In genomic region chr7:49324575-49324974, GRCm38 (mm10) we compare ENCODE assay signal across 17 mouse cellular contexts.
DNase-seq lines count a peak whose midpoint lies in the region; ATAC-seq and TF ChIP-seq lines count a peak whose summit lies in the region.
"Had no signal": no experiment of that assay in that cellular context is flagged by ENCODE, and none has a peak within 500 bp of the region (broad histone marks: within the 10 kb centered on the region; RNA-seq: fewer than 3 reads in every experiment).

No protein-coding gene starts in this region.

- no peak for DNase-seq in forebrain, postnatal 0 days
- DNase-seq in liver, embryonic 14.5 days (ENCODE audit: low read depth in 3 of 3, low spot score in 3 of 3) = no peak
- DNase-seq in liver (no peak), CH12.LX (ENCODE audit: extremely low read depth) (no peak)
- no peak for DNase-seq in brain, embryonic 14.5 days (ENCODE audit: low read depth)
- DNase-seq in hindbrain, embryonic 11.5 days (ENCODE audit: low spot score) = no peak
- no peak for DNase-seq in layer of hippocampus, adult 9-10 months (ENCODE audit: low spot score)
- DNase-seq: adrenal gland, postnatal 10 days; kidney, postnatal 10 days; layer of hippocampus, postnatal 36 days; lung, postnatal 10 days; spleen, adult 18-20 months had no signal

- H3K4me1 ChIP-seq in forebrain, postnatal 0 days (ENCODE audit: insufficient read depth) = no peaks in the 10 kb centered on the region
- peaks cover 6% of the 10 kb centered on the region; the same call in 1 of the 2 replicates for H3K4me1 ChIP-seq in forebrain, embryonic 15.5 days
- peaks cover 53 to 57% of the 10 kb centered on the region in 2 experiments for H3K4me1 ChIP-seq in liver, embryonic 14.5 days (replicated peaks; ENCODE audit: control insufficient read depth in 2 of 2, insufficient read depth in 2 of 2, low read length in 1 of 2)
- H3K4me1 ChIP-seq in CH12.LX (ENCODE audit: control insufficient read depth in 1 of 2, insufficient read depth in 2 of 2) = no peaks in the 10 kb centered on the region
- peaks cover 2% of the 10 kb centered on the region; the same call in 1 of the 2 replicates for H3K4me1 ChIP-seq in hindbrain, embryonic 11.5 days (replicated peaks; ENCODE audit: control insufficient read depth, insufficient read depth, low read length)

- no peak; the same call in 1 of the 2 replicates for TF ChIP-seq RAD21 in CH12.LX (IDR thresholded peaks at IDR 0.05; ENCODE audit: low read depth, low read length)

- no peak overlapping the region for H3K27ac ChIP-seq in forebrain, postnatal 0 days (ENCODE audit: low read depth, low read length)
- no peak overlapping the region for H3K27ac ChIP-seq in forebrain, embryonic 15.5 days (replicated peaks)
- H3K27ac ChIP-seq in liver, embryonic 14.5 days = no peak overlapping the region
- H3K27ac ChIP-seq in CH12.LX (ENCODE audit: insufficient read depth, low read depth) = no peak overlapping the region
- no peak overlapping the region for H3K27ac ChIP-seq in hindbrain, embryonic 11.5 days (ENCODE audit: low read depth, low read length)
- H3K27ac ChIP-seq: embryonic facial prominence, embryonic 15.5 days; forebrain, embryonic 12.5 days; limb, embryonic 12.5 days; midbrain, embryonic 12.5 days had no signal

- in situ Hi-C loops in CH12.LX (cut with MboI; ENCODE audit: low pct_ligation_motif_present, low pct_unique_long_range_greater_than_20kb, low sequenced_read_pairs) = no loop called here

- H3K9ac ChIP-seq in forebrain, postnatal 0 days = no peak overlapping the region
- H3K9ac ChIP-seq in forebrain, embryonic 15.5 days (replicated peaks) = no peak overlapping the region
- no peak overlapping the region for H3K9ac ChIP-seq in liver, embryonic 14.5 days (replicated peaks)
- H3K9ac ChIP-seq in CH12.LX (ENCODE audit: insufficient read depth, low read depth) = no peak overlapping the region
- no peak overlapping the region for H3K9ac ChIP-seq in hindbrain, embryonic 11.5 days (ENCODE audit: low read depth, low read length)
- H3K9ac ChIP-seq: embryonic facial prominence, embryonic 15.5 days; forebrain, embryonic 12.5 days; limb, embryonic 12.5 days; midbrain, embryonic 12.5 days had no signal

- no peak for TF ChIP-seq POLR2A in CH12.LX (IDR thresholded peaks at IDR 0.05; ENCODE audit: low read depth, low read length)
- no peak for TF ChIP-seq POLR2A in brain, embryonic 14.5 days (IDR thresholded peaks at IDR 0.05; ENCODE audit: borderline replicate concordance, extremely low read depth, insufficient read depth, insufficient read length, poor library complexity, severe bottlenecking)

- H3K79me2 ChIP-seq in CH12.LX (replicated peaks; ENCODE audit: control insufficient read depth, extremely low read depth, insufficient read depth, poor library complexity, severe bottlenecking) = no peaks in the 10 kb centered on the region

- H3K4me2 ChIP-seq in forebrain, postnatal 0 days (ENCODE audit: low read depth) = no peak overlapping the region
- no peak overlapping the region for H3K4me2 ChIP-seq in forebrain, embryonic 15.5 days (replicated peaks)
- no peak overlapping the region for H3K4me2 ChIP-seq in liver, embryonic 14.5 days (ENCODE audit: low read depth)
- no peak overlapping the region for H3K4me2 ChIP-seq in CH12.LX (ENCODE audit: insufficient read depth, low read depth, poor library complexity, severe bottlenecking)
- H3K4me2 ChIP-seq in hindbrain, embryonic 11.5 days (replicated peaks; ENCODE audit: low read depth, low read length) = no peak overlapping the region
- H3K4me2 ChIP-seq: embryonic facial prominence, embryonic 15.5 days; forebrain, embryonic 12.5 days; limb, embryonic 12.5 days; midbrain, embryonic 12.5 days had no signal

- peak; percentile 31; the same call in 1 of the 2 replicates for TF ChIP-seq CTCF in forebrain, postnatal 0 days (IDR thresholded peaks at IDR 0.05; ENCODE audit: low read depth)
- TF ChIP-seq CTCF in liver, embryonic 14.5 days (IDR thresholded peaks at IDR 0.05; ENCODE audit: low read depth) = peak; percentile 53
- peak; percentile 24 to 27; a peak in 1 of 4 replicates for TF ChIP-seq CTCF in CH12.LX (conservative IDR thresholded peaks at IDR 0.05 in 1 of 2, IDR thresholded peaks at IDR 0.05 in 1 of 2; ENCODE audit: low read depth in 2 of 2, low read length in 2 of 2)
- peak; percentile 46; the same call in 1 of the 2 replicates for TF ChIP-seq CTCF in brain, embryonic 14.5 days (IDR thresholded peaks at IDR 0.05; ENCODE audit: borderline replicate concordance, extremely low read depth, insufficient read depth, insufficient read length)

- H3K36me3 ChIP-seq in forebrain, postnatal 0 days (ENCODE audit: insufficient read depth) = no peaks in the 10 kb centered on the region
- no peaks in the 10 kb centered on the region for H3K36me3 ChIP-seq in forebrain, embryonic 15.5 days
- no peaks in the 10 kb centered on the region; the same call in 1 of the 2 replicates for H3K36me3 ChIP-seq in liver, embryonic 14.5 days (replicated peaks; ENCODE audit: control insufficient read depth, insufficient read depth, low read depth)
- no peaks in the 10 kb centered on the region for H3K36me3 ChIP-seq in CH12.LX (replicated peaks in 1 of 2; ENCODE audit: control insufficient read depth in 1 of 2, insufficient read depth in 1 of 2, low read length in 1 of 2)
- no peaks in the 10 kb centered on the region for H3K36me3 ChIP-seq in hindbrain, embryonic 11.5 days (ENCODE audit: control insufficient read depth, insufficient read depth, low read length)
- H3K36me3 ChIP-seq: embryonic facial prominence, embryonic 15.5 days; forebrain, embryonic 12.5 days; limb, embryonic 12.5 days; midbrain, embryonic 12.5 days had no signal

- H3K4me3 ChIP-seq in forebrain, postnatal 0 days (ENCODE audit: low read depth, low read length) = no peak overlapping the region
- no peak overlapping the region for H3K4me3 ChIP-seq in forebrain, embryonic 15.5 days
- no peak overlapping the region for H3K4me3 ChIP-seq in liver, embryonic 14.5 days (ENCODE audit: insufficient read depth in 1 of 2, low read depth in 2 of 2, low read length in 2 of 2)
- no peak overlapping the region for H3K4me3 ChIP-seq in CH12.LX (replicated peaks in 1 of 3; ENCODE audit: low read depth in 2 of 3, low read length in 2 of 3, poor library complexity in 1 of 3)
- no peak overlapping the region for H3K4me3 ChIP-seq in hindbrain, embryonic 11.5 days (ENCODE audit: low read depth, low read length)
- H3K4me3 ChIP-seq: embryonic facial prominence, embryonic 15.5 days; forebrain, embryonic 12.5 days; limb, embryonic 12.5 days; midbrain, embryonic 12.5 days had no signal

- 98% methylated on average over 2 of the region's 2 CpGs for WGBS in forebrain, postnatal 0 days
- WGBS in forebrain, embryonic 15.5 days = 96% methylated on average over 2 of the region's 2 CpGs
- 73% methylated on average over 2 of the region's 2 CpGs for WGBS in liver, embryonic 14.5 days (ENCODE audit: insufficient replicate concordance)
- 90% methylated on average over 2 of the region's 2 CpGs for WGBS in hindbrain, embryonic 11.5 days

- H3K9me3 ChIP-seq in forebrain, postnatal 0 days (ENCODE audit: low read length) = no peaks in the 10 kb centered on the region
- 0 out of 2 replicates have a peak, but pooled peaks cover 3% of the 10 kb centered on the region for H3K9me3 ChIP-seq in forebrain, embryonic 15.5 days
- H3K9me3 ChIP-seq in liver, embryonic 14.5 days (ENCODE audit: control insufficient read depth, low read length) = no peaks in the 10 kb centered on the region
- no peaks in the 10 kb centered on the region for H3K9me3 ChIP-seq in CH12.LX (replicated peaks; ENCODE audit: low read length)
- no peaks in the 10 kb centered on the region for H3K9me3 ChIP-seq in hindbrain, embryonic 11.5 days (ENCODE audit: control insufficient read depth, low read length)
- H3K9me3 ChIP-seq: embryonic facial prominence, embryonic 15.5 days; forebrain, embryonic 12.5 days; midbrain, embryonic 12.5 days had no signal

- no peak for TF ChIP-seq EP300 in liver, embryonic 14.5 days (IDR thresholded peaks at IDR 0.05; ENCODE audit: low read depth)
- TF ChIP-seq EP300 in CH12.LX (IDR thresholded peaks at IDR 0.05; ENCODE audit: low read length) = no peak

- dilution Hi-C loops in CH12.LX (cut with MboI; ENCODE audit: extremely low pct_ligation_motif_present, extremely low pct_unique_long_range_greater_than_20kb, low sequenced_read_pairs) = no loop called here

- no peaks in the 10 kb centered on the region for H3K27me3 ChIP-seq in forebrain, postnatal 0 days (ENCODE audit: insufficient read depth, low read length)
- no peaks in the 10 kb centered on the region for H3K27me3 ChIP-seq in forebrain, embryonic 15.5 days
- no peaks in the 10 kb centered on the region for H3K27me3 ChIP-seq in liver, embryonic 14.5 days (ENCODE audit: control insufficient read depth, insufficient read depth, low read length)
- H3K27me3 ChIP-seq in CH12.LX (replicated peaks) = peaks cover 55% of the 10 kb centered on the region
- H3K27me3 ChIP-seq in hindbrain, embryonic 11.5 days (ENCODE audit: control insufficient read depth, insufficient read depth, low read length) = no peaks in the 10 kb centered on the region
- H3K27me3 ChIP-seq: embryonic facial prominence, embryonic 15.5 days; forebrain, embryonic 12.5 days; limb, embryonic 12.5 days; midbrain, embryonic 12.5 days had no signal

- ATAC-seq in forebrain, postnatal 0 days = no peak
- ATAC-seq in forebrain, embryonic 15.5 days (replicated peaks) = no peak
- no peak for ATAC-seq in liver, embryonic 14.5 days (ENCODE audit: insufficient read depth)
- no peak for ATAC-seq in hindbrain, embryonic 11.5 days (ENCODE audit: low FRiP score)

TF ChIP-seq in CH12.LX, 34 proteins besides CTCF, POLR2A, EP300 and RAD21:
- TF ChIP-seq ZKSCAN1 (IDR thresholded peaks at IDR 0.05; ENCODE audit: borderline replicate concordance, low read depth, low read length) (no peak), MEF2A (IDR thresholded peaks at IDR 0.05; ENCODE audit: borderline replicate concordance, low read depth, low read length) (no peak), USF2 (conservative IDR thresholded peaks at IDR 0.05; ENCODE audit: low read depth, low read length) (no peak), ZMIZ1 (IDR thresholded peaks at IDR 0.05; ENCODE audit: low read depth, low read length) (no peak), MAFK (IDR thresholded peaks at IDR 0.05; ENCODE audit: insufficient replicate concordance, low read length) (no peak), ZC3H11A (IDR thresholded peaks at IDR 0.05; ENCODE audit: low read depth, low read length) (no peak), MYC (IDR thresholded peaks at IDR 0.05; ENCODE audit: low read depth, low read length) (no peak), GABPA (IDR thresholded peaks at IDR 0.05; ENCODE audit: insufficient replicate concordance, low read depth, low read length) (no peak), HCFC1 (IDR thresholded peaks at IDR 0.05; ENCODE audit: low read depth, low read length) (no peak), POLR2AphosphoS2 (IDR thresholded peaks at IDR 0.05; ENCODE audit: low read depth, low read length) (no peak), PAX5 (IDR thresholded peaks at IDR 0.05; ENCODE audit: low read length) (no peak), JUND (conservative IDR thresholded peaks at IDR 0.05; ENCODE audit: low read depth, low read length) (no peak), CHD2 (IDR thresholded peaks at IDR 0.05; ENCODE audit: low read length) (no peak)
